Mouse (Mus musculus): ENCODE measurements around the gene Zfp52.

GRCm38 (mm10) chr17:21489500-21490001 lies 45.8 kb upstream of the Zfp52 start:
- TF ChIP-seq CTCF (IDR thresholded peaks at IDR 0.05; ENCODE audit: low read depth, low read length) = no peak
- no peak for TF ChIP-seq GATA1 (IDR thresholded peaks at IDR 0.05; ENCODE audit: borderline replicate concordance, low read length)

Measured in G1E (cell line).